Mouse (Mus musculus) spleen, postnatal 4 days (tissue): Measurements from ENCODE around the gene Tppp3.

Experiments used
- DNase-seq, 2 experiments: peaks; one replicate each; pipeline ENCODE4 v3.0.0; 2022; ENCODE audit warnings: low spot score in 2 of 2

The Tppp3 gene

GRCm38 (mm10) chr8:105488082-105488481 lies 16.8 kb upstream of the Tppp3 start:
- DNase-seq, result no peak

GRCm38 (mm10) chr8:105484392-105484791 lies 13.1 kb upstream of the Tppp3 start:
- DNase-seq, result peak; percentile 43 to 74

GRCm38 (mm10) chr8:105484030-105484368 lies 12.7 kb upstream of the Tppp3 start:
- no peak for DNase-seq

- DNase-seq, result peak in 1 of 2 experiments; percentile 70
Observed at GRCm38 (mm10) chr8:105483212-105484029, 12.1 kb upstream of the Tppp3 start.

GRCm38 (mm10) chr8:105482123-105482522 lies 10.8 kb upstream of the Tppp3 start:
- no peak for DNase-seq

GRCm38 (mm10) chr8:105481453-105481852 lies 10.1 kb upstream of the Tppp3 start:
- peak; percentile 57 to 83 for DNase-seq

GRCm38 (mm10) chr8:105481013-105481412 lies 9.7 kb upstream of the Tppp3 start:
- DNase-seq, result no peak

GRCm38 (mm10) chr8:105477792-105478191 lies 6.5 kb upstream of the Tppp3 start:
- DNase-seq, result no peak

- DNase-seq, result peak; percentile 58 to 83
Observed at GRCm38 (mm10) chr8:105476628-105477413, 5.5 kb upstream of the Tppp3 start.

GRCm38 (mm10) chr8:105476161-105476560 lies 4.8 kb upstream of the Tppp3 start:
- DNase-seq, result no peak

- no peak for DNase-seq
Observed at GRCm38 (mm10) chr8:105475742-105476141, 4.4 kb upstream of the Tppp3 start.

GRCm38 (mm10) chr8:105475254-105475653 lies 3.9 kb upstream of the Tppp3 start:
- no peak for DNase-seq

GRCm38 (mm10) chr8:105474680-105475079 lies 3.4 kb upstream of the Tppp3 start:
- DNase-seq, result no peak

GRCm38 (mm10) chr8:105473816-105474606 lies 2.7 kb upstream of the Tppp3 start:
- DNase-seq, result no peak

- no peak for DNase-seq
Observed at GRCm38 (mm10) chr8:105472983-105473382, 1.7 kb upstream of the Tppp3 start.

GRCm38 (mm10) chr8:105472414-105472932 lies 1.1 kb upstream of the Tppp3 start:
- no peak for DNase-seq

- DNase-seq, result no peak
Observed at GRCm38 (mm10) chr8:105470681-105471313, 529 bp downstream of the Tppp3 start.

- peak in 1 of 2 experiments; percentile 53 for DNase-seq
Observed at GRCm38 (mm10) chr8:105470262-105470661, 1.1 kb downstream of the Tppp3 start.

GRCm38 (mm10) chr8:105469816-105470215 lies 1.5 kb downstream of the Tppp3 start:
- no peak for DNase-seq

GRCm38 (mm10) chr8:105469041-105469695 lies 2.2 kb downstream of the Tppp3 start:
- no peak for DNase-seq
